Mouse (Mus musculus): ENCODE results near the gene 1810037I17Rik. TPM values are rescaled to one million over a fixed set of nuclear protein-coding genes. Genes with fewer than 3 reads are reported as not detected.
"Not testable (repeated sequence)": the region's sequence is repeated elsewhere in the genome, so short reads cannot be mapped to it uniquely, and the experiment has no call there.

1810037I17Rik gene
- total RNA-seq, 1 experiment from 2014 or later = 52.2 TPM

DNA sequence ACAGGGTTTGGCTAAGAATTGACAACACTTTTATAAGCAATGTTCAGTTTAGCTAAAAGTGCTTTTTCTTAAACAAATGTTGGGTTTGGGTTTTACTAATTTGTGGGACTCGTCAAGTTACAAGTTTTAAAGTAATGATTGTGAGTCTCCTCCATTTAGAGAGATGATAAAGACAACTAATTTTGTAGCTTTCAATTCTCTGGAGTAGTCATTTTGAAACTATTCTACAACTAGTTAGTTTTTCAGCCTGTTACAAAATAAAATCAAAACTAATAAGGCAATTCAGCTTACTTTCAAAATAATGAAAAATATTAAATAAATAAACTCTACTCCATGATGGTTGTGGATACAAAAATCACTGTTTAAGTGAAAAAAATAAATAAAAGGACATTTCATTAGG lies 8.5 kb downstream of the 1810037I17Rik start:
- no peak for DNase-seq

DNA sequence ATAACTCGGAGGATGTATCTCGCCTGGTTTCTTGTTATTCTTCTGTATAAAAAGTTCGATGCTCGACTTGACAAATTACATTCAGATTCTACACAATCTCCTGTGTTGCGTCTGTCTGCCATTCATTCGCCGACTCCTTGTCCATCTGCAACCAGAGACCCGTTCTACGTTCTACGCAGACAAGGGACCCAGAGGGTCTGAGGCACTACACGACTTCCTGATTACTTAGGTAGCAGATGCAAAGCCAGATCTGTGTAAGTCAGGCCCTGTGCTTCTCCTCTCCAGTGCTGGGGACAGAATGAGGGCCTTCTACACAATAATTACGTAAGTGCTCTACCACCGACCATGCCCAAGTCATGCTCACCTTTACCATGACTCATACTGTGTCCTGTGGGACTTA lies 13.2 kb downstream of the 1810037I17Rik start:
- DNase-seq = not testable (repeated sequence)

DNA sequence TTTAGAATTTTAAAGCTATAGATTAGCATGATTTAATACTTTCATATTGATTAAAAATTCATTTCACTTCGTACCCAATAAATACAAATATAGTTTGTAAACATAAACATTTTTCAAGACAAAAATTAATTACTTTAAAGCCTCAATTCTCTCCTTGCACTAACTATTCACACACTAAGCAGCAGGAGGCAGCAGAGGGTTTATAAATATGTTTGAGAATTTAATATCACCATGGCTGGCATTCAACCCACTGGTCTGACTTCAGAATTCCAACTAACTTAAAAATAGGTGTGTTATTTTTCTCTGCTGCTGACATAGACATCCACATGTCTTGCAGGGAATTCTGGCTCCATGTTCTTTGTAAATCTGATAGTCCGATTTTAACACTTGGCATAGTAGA lies 15.2 kb downstream of the 1810037I17Rik start:
- DNase-seq = no peak

DNA sequence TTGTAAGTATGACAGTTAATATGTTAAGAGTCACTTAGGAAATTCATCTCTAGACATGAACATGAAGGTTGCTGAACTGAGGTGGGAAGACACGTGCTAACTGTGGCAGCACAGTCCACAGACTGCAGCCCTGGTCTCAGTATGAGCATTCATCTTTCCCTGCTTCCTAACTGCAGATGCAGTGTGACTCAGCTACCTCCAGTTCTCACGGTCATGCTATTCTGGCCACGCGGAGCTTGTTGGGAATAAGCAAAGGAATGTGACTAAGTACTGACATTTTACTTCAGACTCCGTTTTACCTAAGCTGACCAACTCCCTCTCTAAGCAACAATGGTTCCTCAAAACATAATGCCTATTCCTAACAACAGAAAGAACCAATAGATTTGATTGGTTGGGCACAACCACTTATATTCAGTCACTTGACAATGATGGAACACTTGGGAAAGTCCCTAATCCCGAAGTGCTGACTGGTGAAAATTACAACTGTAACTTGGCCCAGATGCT lies 19.4 kb downstream of the 1810037I17Rik start:
- DNase-seq = peak; percentile 32

DNA sequence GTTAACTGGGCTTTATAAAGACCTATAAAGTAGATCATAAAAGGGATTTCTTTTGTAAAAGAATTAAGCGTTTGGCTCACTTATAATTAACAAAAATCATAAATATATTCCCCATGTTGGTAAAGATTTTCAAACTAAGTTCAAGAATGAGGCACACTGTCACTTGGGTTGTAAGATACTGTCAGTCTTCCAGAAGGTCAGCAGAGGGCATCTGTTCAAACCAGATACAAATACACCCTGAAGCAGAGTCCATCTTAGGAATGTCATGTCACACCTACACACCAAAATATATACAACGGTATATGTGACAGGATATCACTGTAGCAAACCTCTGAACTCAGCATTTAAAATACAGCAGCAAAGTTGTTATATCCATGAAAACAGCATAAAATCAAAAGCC lies 26.1 kb downstream of the 1810037I17Rik start:
- DNase-seq = no peak

DNA sequence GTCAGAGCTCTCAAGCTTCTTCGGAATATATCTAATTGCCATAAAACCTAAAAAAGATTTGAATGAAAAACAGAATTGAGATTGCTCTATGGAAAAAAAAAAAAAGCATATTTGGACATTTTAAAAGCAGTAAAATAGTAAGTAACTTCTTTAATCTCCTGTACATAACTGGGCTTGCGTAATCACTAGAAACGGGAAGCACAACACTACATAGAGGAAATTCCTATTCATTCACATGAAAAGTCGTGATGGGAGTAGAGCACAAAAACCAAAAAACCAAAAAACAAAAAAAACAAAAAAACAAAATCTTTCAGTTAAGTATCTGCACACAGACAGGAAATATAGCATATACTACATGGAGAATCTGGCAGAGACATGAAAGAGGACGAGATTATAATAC lies 40.3 kb downstream of the 1810037I17Rik start:
- DNase-seq = no peak

DNA sequence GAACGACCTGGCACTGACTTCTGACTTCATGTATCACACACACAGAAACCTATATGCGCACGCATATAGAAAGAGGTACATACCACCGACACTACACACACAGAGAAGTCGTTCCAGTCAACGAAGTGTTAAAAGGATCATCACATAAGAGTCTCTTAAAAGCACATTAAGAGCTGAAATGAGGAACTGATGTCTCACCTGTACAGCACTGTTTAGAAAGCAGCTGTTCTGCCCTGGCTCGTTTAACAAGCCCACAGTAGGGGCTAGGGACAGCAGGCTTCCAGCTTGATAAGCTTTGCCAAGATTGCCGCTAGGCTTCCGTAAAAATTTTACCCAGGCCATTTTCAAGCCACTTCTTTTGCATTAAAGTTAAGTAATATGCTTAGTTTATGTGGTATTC lies 44.4 kb downstream of the 1810037I17Rik start:
- DNase-seq = no peak

DNA sequence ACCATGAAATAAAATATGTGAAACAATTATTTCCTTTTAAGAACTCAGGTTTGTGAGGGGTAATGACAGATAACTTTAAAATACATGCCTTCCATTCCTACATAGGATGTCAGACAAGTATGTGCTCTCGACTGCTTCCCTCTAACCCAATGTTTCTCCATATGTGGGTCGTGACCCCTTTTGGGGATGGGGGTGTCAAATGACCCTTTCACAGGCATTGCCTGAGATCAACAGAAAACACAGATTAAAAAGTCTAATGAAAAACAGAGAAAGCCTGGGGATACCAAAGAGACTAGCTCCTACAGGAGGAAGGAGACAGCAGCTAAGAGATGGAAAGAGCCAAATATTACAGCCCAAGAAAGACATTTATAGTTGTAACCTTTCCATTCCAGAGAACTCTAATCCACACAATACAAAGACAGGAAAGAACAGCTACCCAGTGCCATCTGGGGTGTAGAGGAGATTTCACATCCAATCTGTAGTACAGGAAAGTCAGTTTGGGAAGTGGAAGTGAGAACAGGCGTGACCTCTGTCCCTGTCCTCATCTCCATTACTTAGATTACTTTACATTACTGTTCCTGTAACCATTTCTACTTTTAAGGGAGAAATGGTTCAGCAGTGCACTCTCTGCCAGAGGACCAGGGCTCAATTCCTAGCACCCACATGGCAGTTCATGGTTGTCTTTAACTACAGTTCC lies 48.3 kb downstream of the 1810037I17Rik start:
- DNase-seq = no peak

DNA sequence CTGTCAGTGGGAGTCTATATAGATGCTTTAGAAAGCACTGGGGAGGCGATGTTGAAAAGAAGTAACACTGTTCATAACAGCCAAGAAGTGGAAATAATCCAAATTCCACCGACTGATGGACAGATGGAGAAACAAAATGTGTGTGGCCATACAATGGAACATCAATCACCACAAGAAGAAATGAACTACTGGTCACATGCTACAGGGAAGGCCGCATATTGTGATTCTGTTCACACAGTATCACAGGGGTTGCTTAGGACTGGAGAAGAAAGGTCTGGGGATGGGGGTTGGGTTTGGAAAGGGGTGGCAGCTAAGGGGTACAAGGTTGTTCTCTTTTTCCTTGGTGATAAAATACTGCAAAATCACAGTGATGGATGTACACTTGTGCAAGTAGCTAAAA lies 50.8 kb downstream of the 1810037I17Rik start:
- no peak for DNase-seq

DNA sequence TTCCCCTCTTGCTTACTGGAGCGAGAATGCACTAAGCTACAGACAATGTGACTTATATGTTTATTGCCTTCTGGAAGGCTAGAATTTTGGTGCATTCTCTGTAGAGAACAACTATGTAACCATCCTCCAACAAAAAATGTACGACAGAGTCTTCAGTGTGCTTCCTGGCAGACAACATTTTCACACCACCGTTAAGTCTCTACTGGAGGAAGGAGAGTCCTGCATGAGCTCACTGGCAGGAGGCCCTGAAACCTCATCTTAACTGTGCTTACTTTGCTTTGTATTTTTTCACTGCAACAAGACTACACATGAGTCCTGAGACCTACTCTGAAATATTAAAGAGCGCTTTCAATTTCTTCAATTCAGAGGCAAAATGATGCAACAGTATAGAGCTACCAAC lies 51.4 kb downstream of the 1810037I17Rik start:
- DNase-seq = no peak

Other genes starting within 250 kb of the 1810037I17Rik start
- 30.3 and 49.4 TPM in 2 replicates for gene Pde5a, start 195.3 kb upstream of the 1810037I17Rik start, total RNA-seq (2021)
- gene Fabp2, start 29.1 kb upstream of the 1810037I17Rik start, total RNA-seq (2021) = 1.00 TPM in 1 of 2 replicates, not detected in the other
- gene Gm10959, start 4.8 kb upstream of the 1810037I17Rik start, total RNA-seq (2021) = not detected in 2 replicates
- gene Usp53, start 60.3 kb downstream of the 1810037I17Rik start, total RNA-seq (2021) = 30.5 and 40.3 TPM in 2 replicates
- gene Myoz2, start 110.8 kb downstream of the 1810037I17Rik start, total RNA-seq (2021) = not detected in 2 replicates